Mouse (Mus musculus) erythroblast, adult 5-6 weeks (primary cell): ENCODE results near the gene Rusc2. TPM values are rescaled to one million over a fixed set of nuclear protein-coding genes. Genes with fewer than 3 reads are reported as not detected.

ENCODE experiments used
- ATAC-seq: replicated peaks from 2 replicates; pipeline ENCODE4 v1.8.0; 2016; ENCODE audit warnings: moderate number of reproducible peaks, mild to moderate bottlenecking, moderate TSS enrichment, inconsistent platforms; ENCODE audit not compliant: poor library complexity, low FRiP score, severe bottlenecking
- total RNA-seq, 2 experiments: library from RNA; stranded (forward) in 1 of 2; stranded (reverse) in 1 of 2; fragments of 150-400 nt in 1 of 2; fragments of 200-764, 138-1000 nt in 1 of 2; gene quantifications; 2 replicates each; pipeline versions ENCODE4 v1.2.3 to v1.2.4; 2015 to 2017; ENCODE audit warnings: low replicate concordance in 2 of 2

Rusc2 gene
- 0.63 TPM in 1 of 2 replicates, not detected in the other for total RNA-seq (2015; ENCODE audit: low replicate concordance)
- total RNA-seq (2017; ENCODE audit: low replicate concordance), result 0.17 TPM in 1 of 2 replicates, not detected in the other

DNA sequence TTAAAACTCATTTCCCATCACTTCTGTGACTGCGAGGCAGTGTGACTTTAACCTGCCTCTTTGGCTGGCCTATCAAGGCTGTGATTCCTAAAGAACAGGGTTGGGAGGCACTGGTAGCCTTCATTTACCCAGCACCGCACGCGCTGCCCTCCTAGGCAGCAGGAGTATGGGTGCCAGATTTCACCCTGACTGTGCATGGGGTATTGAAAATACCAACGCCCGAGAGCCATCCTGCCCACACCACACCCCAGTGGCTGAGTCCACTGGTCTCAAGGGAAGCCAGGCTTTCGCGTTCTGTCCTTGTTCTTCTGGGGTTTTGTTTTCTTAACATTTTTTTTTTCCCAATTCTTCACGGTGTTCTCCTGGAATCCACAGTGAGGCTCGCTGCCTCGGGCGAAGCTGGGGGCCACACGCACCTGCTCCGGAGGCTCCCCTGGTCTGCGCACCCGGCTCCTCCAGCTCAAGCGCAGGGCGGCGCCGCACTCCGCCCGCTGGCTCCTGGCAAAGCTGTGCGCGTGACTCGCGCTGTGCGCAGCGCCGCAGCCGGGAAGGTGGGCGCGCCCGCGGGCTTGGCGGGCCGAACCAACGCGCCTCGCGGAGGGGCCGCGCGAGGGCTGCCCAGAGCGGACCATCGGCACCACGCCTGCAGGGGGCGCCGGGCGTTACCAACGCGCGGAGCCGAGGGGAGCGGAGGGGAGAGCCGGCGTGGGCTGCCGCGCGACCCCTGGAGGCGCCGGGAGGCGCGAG is at the start of gene Rusc2:
Gene Rusc2, plus strand, starts transcription at position 572 of the 747 bp plus-strand sequence.
- no peak for ATAC-seq

- no peak for ATAC-seq
These were observed 47.0 kb upstream of the Rusc2 start for GRCm38 (mm10) chr4:43334771-43335170.

DNA sequence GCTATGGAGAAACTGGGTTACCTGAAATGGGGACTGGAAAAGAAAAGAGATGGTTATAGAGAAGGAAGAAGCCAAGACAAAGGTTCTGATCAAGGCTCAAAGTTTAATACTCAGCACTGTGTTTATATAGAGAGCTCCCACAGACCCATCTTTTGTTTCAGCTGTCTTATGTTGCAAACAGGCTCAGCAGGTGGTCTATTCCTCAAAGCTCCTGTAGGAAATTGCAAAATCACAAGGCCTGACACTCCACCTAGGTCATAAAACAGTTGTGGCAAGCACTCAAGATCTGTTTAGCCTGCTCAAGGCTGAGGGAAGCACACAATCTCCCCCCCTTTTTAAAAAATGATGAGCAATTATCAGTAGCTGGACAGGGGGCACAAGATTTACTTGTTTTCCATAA is 45.6 kb upstream of the Rusc2 start:
- no peak for ATAC-seq

DNA sequence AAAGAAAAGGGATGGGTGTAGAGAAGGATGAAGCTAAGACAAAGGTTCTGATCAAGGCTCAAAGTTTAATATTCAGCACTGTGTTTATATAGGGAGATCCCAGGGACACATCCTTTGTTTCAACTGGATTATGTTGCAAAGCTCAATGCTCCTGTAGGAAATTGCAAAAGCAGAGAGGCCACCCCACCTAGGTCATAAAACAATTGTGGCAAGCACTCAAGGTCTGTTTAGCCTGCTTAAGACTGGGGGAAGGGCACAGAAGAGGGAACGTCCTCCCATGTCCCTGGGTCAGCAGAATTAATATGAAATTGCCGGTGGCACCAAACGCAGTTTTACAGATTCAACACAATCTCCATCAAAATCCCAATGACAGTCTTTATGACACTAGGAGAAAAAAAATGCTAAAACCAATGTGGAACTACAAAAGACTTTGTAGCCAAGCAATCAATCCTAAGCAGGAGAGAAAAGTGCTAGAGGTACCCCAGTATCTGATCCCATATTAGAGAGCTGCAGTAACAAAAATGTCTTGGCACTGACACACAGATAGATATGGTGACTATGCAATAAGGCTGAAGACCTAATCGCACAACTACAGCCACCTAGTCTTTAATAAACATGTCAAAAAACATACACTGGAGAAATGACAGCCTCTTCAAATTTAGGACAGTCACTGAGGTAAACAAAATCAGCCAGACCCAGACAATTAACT is 41.5 kb upstream of the Rusc2 start:
- no peak for ATAC-seq

- no peak for ATAC-seq
These were observed 40.4 kb upstream of the Rusc2 start for GRCm38 (mm10) chr4:43341276-43341891.

DNA sequence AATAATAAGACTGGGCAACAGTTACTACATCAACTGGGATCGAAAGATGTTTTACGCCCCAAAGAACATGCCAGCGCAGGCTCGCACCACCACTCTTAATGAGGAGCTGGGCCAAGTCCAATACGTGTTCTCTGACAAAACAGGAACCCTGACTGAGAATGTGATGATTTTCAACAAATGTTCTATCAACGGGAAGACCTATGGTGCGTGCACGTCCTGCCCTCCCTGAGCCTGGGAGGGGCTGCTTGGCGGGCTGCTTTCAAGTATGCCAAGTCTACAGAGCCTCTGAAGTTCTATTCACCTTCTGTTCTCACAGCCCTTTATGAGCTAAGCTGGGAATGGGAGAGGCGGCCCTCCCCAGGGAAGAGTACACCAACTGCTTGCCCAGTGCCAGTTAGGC is 39.3 kb upstream of the Rusc2 start:
- ATAC-seq, result no peak

- ATAC-seq, result no peak
These were observed 36.8 kb upstream of the Rusc2 start for GRCm38 (mm10) chr4:43344932-43345331.

DNA sequence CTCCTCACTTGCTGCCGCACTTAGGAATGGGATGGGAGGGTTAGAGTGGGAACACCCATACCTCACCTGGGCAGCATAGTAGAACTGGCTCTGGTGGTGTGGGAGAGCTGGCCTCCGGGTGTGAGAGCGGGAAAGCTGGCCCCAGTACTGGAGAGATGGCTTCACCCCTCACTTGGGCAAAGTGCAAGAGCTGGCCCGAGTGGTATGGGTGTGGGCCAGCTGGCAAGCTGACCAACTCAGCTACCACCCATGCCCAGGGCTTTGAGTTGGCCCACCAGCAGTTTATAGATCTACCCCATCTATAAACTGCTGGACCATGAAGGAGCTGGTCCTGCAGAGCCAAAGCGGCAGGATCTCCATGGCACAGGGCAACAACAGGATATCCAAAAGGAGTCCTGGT is 32.6 kb upstream of the Rusc2 start:
- no peak for ATAC-seq

- no peak for ATAC-seq
These were observed 31.7 kb upstream of the Rusc2 start for GRCm38 (mm10) chr4:43350038-43350560.

- ATAC-seq, result no peak
These were observed 28.1 kb upstream of the Rusc2 start for GRCm38 (mm10) chr4:43353662-43354061.

- ATAC-seq, result no peak
These were observed 16.7 kb upstream of the Rusc2 start for GRCm38 (mm10) chr4:43364914-43365560.

DNA sequence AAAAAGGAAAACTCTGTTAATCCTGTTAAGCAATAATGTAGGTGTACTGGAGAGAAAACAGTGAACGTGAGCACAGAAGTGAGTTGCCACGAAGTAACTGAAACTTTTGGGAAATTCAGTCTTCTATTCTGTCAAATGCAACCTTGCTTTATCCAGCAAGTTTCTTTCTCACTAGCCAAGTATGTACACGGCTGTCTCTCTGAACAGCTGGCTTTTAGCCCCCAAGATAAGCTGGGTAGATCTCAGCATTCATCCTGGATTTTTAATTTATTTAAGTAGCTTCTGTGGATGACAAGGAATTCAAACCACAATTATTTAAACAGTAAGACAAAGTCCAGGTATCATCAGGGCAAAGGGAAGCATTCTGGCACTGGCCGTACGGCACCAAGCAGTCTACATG is 14.5 kb upstream of the Rusc2 start:
- no peak for ATAC-seq

DNA sequence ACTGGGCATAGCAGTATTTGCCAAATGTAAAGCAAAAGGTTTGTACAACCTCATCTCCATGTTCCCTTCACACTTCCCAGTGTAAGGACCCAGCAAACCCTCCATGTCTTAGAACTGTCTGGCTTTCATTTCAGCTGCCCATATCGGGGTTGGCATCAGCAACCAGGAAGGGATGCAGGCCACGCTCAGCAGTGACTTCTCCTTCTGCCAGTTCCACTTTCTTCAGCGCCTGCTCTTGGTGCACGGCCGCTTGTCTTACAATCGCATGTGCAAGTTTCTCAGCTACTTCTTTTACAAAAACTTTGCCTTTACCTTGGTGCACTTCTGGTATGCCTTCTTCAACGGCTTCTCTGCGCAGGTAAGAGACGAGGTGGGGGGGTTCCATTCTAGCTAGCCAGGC is 14.0 kb upstream of the Rusc2 start:
- no peak for ATAC-seq

- no peak for ATAC-seq
These were observed 10.4 kb upstream of the Rusc2 start for GRCm38 (mm10) chr4:43371406-43371805.

GRCm38 (mm10) chr4:43372155-43372554 is 9.6 kb upstream of the Rusc2 start:
- no peak for ATAC-seq

- no peak for ATAC-seq
These were observed 7.5 kb upstream of the Rusc2 start for GRCm38 (mm10) chr4:43374266-43374665.

DNA sequence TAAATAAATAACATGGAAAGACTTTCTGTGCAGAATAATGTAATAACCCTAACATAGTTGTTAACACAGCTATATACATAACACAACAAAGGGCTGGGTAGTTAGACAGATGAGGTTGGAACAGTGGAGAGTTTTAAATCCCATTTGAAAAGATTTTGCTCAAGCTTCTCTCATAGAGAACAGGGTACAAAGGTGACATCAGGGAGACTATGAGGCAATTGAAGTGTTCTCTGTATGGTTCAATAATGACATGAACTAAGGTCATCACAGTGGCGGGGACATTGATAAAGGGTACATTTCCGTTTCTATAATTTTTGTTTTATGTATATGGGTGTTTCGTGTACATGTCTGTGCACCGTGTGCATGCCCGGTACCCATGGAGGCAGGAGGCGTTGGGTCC is 2.2 kb upstream of the Rusc2 start:
- ATAC-seq, result no peak

DNA sequence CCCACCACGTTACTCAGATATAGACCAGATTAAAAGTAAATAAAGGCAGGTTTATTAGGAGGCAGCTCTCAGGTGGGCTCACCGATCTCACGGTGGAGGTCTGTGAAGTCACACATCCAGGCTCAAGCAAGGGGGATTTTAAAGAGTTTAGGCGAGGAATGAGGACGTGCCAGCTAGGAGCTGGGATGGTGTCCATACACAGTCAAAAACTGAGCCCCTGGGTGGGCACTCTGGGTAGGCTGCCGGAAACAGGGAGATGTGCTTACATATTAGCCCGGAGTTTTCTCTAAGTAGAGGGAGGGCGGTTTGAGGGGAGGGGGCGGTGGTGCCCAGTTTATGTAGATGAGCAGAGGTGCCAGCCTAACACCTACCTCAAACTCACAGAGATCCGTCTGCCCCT is 828 bp upstream of the Rusc2 start:
- no peak for ATAC-seq

DNA sequence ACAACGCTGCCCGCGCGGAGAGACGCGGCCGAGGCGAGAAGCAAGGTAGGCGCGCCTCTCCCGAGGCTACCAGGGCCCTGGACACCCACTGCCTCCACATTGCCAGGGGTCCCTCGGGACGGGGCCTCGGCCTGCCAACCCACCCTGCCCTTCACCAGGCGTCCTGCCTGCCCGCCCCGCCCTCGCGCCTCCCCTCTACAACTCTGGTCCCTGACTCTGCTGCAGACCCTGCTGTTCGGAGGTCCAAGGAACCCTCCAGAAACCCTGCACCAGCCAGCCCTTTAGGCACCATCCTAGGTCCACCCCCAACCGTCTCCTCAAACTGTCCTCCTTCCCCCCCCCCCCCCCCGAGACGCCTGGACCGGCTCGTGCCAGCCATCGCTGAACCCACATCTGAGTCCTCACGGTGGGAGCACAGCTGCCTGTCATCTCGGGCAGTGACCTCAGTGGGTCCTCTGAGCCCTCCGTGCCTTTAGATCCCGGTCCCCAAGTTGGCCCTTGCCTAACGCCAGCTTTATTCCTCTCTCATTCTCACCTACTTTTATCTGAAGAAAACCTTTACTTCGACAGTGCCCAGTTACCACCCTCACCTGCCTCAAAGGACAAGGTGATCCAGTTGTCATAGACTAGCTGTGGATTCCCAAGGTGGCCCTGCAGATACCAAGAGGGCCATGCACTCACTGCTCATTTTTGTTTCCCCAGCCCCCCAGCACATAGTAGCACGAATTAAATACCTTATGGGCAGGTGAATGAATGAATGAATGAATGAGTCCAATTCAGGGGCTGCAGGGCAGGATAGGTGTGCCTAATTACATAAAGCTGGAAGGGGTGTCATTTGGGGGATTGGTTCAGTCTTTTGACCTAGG is 609 bp downstream of the Rusc2 start:
- ATAC-seq, result no peak
